Mouse (Mus musculus): Measurements from ENCODE around the gene Hnrnpa2b1. TPM values are rescaled to one million over a fixed set of nuclear protein-coding genes. Genes with fewer than 3 reads are reported as not detected.

The Hnrnpa2b1 gene
- polyA plus RNA-seq (2016; fragmentation: Nextera tagmentation; extraction: Ambion mirVana) = 2,291 and 2,602 TPM in 2 replicates

DNA sequence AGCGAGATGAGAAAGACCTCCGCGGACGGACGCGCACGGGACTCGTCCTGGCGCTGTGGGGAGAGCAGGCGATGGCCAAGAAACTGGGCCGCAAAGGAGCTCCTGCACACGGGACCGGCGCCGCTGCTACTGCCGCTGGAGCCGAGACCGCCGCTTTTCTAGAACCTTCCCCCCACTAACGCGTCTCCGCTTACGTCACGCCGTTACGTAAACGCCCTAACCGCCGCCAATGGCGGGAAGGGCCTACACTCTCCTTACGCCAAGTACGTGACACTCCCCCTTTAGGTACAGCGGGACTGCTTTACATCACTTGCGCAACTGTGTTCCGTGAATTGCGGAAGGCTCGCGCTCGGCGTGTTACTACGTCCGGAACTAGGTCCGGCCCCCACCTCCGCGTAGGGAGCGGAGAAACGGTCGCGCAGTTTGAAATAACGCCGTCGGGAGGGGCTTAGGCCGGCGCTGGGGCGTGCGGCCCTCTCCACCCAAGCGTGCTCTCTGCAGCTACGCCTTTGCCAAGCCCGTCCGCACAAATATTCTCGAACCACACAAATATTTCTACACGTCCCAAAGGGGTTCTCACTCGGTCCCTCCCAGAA is at the start of gene Hnrnpa2b1:
TSS of gene Hnrnpa2b1 (minus strand) at position 180 of the 596 bp plus-strand sequence.
- Histone ChIP-seq H3K27ac (peak within 1 kb of the TSS; percentile 100), H3K4me3 (replicated peaks) (peak within 1 kb of the TSS; percentile 93), H3K4me1 (replicated peaks) (peaks cover 30% of the 10 kb centered on the region), H3K4me2 (peak within 1 kb of the TSS; percentile 74), H3K36me3 (peaks cover 52% of the 10 kb centered on the region), H3K27me3 (no peaks in the 10 kb centered on the region), H3K9me3 (no peaks in the 10 kb centered on the region), H3K9ac (replicated peaks) (peak within 1 kb of the TSS; percentile 100)
- WGBS = under 1% methylated on average over 63 of the region's 63 CpGs
- ATAC-seq (ENCODE audit: insufficient number of reproducible peaks, insufficient read depth, low FRiP score, low TSS enrichment, low read depth) = peak; percentile 94

DNA sequence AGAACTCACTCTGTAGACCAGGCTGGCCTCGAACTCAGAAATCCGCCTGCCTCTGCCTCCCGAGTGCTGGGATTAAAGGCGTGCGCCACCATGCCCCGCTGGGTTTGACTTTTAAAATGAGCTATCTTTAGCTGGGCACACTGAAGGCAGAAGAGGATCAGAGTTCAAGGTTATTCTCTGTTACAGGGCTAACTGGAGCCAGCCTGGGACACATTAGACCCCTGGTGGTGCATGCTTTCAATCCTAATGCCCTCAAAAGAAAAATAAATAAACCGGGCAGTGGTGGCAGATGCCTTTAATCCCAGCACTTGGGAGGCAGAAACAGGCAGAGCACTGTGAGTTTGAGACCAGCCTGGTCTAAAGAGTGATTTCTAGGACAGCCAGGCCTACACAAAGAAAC is 45.2 kb upstream of the Hnrnpa2b1 start:
- H3K27me3 ChIP-seq = no peaks in the 10 kb centered on the region
- no peak for ATAC-seq (ENCODE audit: insufficient number of reproducible peaks, insufficient read depth, low FRiP score, low TSS enrichment, low read depth)
- H3K36me3 ChIP-seq = no peaks in the 10 kb centered on the region
- no peak overlapping the region for H3K9ac ChIP-seq (replicated peaks)
- H3K27ac ChIP-seq = no peak overlapping the region
- H3K4me1 ChIP-seq (replicated peaks) = no peaks in the 10 kb centered on the region
- 86% methylated on average over 7 of the region's 7 CpGs for WGBS
- peaks cover 4% of the 10 kb centered on the region; the same call in 1 of the 2 replicates for H3K9me3 ChIP-seq
- no peak overlapping the region for H3K4me3 ChIP-seq (replicated peaks)
- no peak overlapping the region for H3K4me2 ChIP-seq

DNA sequence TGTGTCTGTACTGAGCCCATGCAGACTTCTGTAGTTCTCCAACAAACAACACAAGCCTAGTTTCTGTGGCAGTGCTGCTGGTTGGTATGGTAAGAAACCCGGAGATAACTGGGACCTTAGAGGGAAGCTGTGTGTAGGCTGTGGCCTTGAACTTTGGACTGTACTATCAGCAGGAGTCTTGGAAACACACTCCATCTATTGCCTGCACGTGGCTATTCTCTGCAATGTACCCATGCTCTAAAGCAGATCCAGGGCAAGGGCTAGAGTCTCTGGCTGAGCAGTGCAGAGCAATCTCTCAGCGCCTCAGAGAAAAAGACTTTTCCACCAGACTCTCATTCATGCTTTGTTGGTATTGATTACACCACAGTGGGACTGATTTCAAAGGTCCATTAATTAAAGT is 44.1 kb upstream of the Hnrnpa2b1 start:
- ATAC-seq (ENCODE audit: insufficient number of reproducible peaks, insufficient read depth, low FRiP score, low TSS enrichment, low read depth) = no peak
- Histone ChIP-seq H3K27me3 (no peaks in the 10 kb centered on the region), H3K4me2 (no peak overlapping the region), H3K4me1 (replicated peaks) (peaks cover 10% of the 10 kb centered on the region; the same call in 1 of the 2 replicates), H3K4me3 (replicated peaks) (no peak overlapping the region), H3K36me3 (no peaks in the 10 kb centered on the region), H3K9ac (replicated peaks) (no peak overlapping the region), H3K9me3 (peaks cover 4% of the 10 kb centered on the region; the same call in 1 of the 2 replicates), H3K27ac (no peak overlapping the region)
- WGBS = 86% methylated on average over 3 of the region's 3 CpGs

DNA sequence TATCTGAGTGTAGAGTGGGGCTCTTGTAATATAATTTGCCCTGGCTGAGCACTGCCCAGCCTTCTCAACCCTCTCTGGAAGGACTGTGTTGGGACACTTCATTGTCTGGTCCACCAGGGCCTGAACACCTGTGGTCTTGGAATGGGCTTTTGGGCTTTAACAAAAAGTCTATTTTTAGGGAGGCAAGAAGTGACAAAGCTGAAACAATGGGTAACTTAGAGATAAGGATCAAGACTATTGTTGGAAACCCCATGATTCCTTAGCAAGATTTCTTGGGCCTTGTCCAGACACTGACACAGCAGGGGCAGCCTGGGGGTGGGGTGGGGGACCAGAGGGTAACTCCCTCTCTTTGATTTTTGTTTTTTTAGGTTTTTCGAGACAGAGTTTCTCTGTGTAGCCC is 41.3 kb upstream of the Hnrnpa2b1 start:
- 76% methylated on average over 1 of the region's 1 CpGs for WGBS
- H3K27ac ChIP-seq = no peak overlapping the region
- no peak overlapping the region for H3K4me3 ChIP-seq (replicated peaks)
- peaks cover 23% of the 10 kb centered on the region; the same call in 1 of the 2 replicates for H3K4me1 ChIP-seq (replicated peaks)
- H3K27me3 ChIP-seq = no peaks in the 10 kb centered on the region
- no peak overlapping the region for H3K4me2 ChIP-seq
- no peaks in the 10 kb centered on the region for H3K36me3 ChIP-seq
- no peaks in the 10 kb centered on the region for H3K9me3 ChIP-seq
- no peak overlapping the region for H3K9ac ChIP-seq (replicated peaks)
- ATAC-seq (ENCODE audit: insufficient number of reproducible peaks, insufficient read depth, low FRiP score, low TSS enrichment, low read depth) = no peak

DNA sequence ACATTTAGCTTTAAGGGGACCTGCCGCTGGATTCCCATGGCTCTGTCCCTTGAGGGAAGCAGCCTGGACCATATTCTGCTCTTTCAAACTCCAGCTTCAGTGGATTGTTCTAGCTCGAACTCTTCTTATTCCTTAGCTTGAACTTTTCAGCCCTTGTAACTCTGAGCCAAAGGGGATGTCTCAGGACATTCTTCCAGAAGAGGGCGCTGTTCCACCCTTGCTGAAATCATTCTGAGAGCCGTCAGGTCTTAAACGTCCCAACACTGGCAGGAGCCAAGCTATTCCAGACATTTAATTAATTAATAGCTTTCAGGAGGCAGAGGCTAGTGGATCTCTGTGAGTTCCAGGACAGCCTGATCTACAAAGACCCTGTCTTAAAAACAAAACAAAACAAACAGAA is 40.4 kb upstream of the Hnrnpa2b1 start:
- Histone ChIP-seq H3K9me3 (no peaks in the 10 kb centered on the region), H3K27me3 (no peaks in the 10 kb centered on the region), H3K36me3 (no peaks in the 10 kb centered on the region), H3K4me2 (no peak overlapping the region), H3K4me3 (replicated peaks) (no peak overlapping the region), H3K4me1 (replicated peaks) (peaks cover 23% of the 10 kb centered on the region; the same call in 1 of the 2 replicates), H3K27ac (no peak overlapping the region), H3K9ac (replicated peaks) (no peak overlapping the region)
- 31% methylated on average over 5 of the region's 5 CpGs for WGBS
- no peak for ATAC-seq (ENCODE audit: insufficient number of reproducible peaks, insufficient read depth, low FRiP score, low TSS enrichment, low read depth)

DNA sequence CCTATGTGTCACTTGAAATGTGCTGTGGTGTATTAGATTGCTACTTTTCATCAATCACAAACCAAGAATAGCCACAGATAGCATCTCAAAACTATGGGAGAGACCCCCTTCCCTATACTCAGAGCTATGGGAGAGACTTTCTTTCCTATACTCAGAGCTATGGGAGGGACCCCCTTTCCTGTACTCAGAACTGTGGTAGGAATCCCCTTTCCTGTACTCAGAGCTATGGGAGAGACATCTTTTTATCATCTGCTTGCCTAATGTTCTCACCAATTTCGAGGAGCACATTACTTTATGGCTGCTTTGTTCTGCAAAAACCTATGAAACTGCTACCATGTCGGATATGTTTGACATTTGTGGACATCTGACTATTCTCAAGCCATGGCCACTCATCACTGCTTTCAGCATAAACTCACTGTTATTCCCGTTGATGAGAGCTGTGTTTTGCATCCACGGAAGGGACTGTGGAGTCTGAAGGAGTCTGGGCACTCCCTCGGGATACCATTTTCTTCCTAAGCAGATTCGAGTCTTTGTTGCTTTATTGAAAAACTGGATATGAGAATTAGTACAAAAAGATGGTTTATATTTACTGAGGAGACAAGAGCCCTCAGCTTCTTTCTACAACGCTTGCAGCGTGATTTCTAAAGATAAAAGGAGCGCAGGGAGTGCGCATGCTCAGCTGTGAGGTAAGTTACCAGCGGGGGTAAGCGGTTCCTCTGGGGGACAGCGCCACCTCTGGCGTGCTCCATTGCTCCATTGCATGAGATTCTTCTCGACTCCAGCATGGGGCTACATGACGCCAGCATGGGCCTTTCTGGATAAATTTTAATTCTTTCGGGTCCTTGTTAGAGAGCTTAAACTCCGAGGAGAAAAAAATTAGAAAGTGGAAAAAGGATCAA is 39.3 kb upstream of the Hnrnpa2b1 start:
- Histone ChIP-seq H3K27ac (no peak overlapping the region; the same call in 1 of the 2 replicates), H3K27me3 (no peaks in the 10 kb centered on the region), H3K4me3 (replicated peaks) (peak overlapping the region; percentile 31), H3K9me3 (no peaks in the 10 kb centered on the region), H3K9ac (replicated peaks) (no peak overlapping the region), H3K36me3 (no peaks in the 10 kb centered on the region), H3K4me2 (peak overlapping the region; percentile 54), H3K4me1 (replicated peaks) (peaks cover 23% of the 10 kb centered on the region; the same call in 1 of the 2 replicates)
- ATAC-seq (ENCODE audit: insufficient number of reproducible peaks, insufficient read depth, low FRiP score, low TSS enrichment, low read depth) = no peak
- WGBS = 26% methylated on average over 18 of the region's 18 CpGs

DNA sequence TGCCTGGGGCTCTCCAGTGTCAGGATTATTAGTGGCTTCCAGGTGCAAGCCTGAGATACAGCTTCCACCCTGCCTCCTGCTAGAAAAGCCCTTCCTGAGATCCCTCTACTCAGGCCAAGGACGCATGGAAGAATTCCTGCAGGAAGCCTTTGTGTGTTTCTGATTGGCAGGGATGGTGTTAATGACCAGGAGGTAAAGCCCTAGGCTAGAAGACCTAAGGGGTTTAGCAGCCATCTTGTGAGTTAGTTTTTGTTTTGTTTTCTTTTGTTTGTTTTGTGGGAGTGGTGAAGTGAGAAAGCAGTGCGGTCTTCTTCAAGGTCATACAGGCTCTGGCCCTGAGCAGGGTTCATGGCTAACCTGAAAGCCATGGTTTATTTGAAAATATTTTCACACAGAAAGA is 37.9 kb upstream of the Hnrnpa2b1 start:
- WGBS = 57% methylated on average over 2 of the region's 2 CpGs
- Histone ChIP-seq H3K4me3 (replicated peaks) (no peak overlapping the region), H3K9me3 (no peaks in the 10 kb centered on the region), H3K27me3 (no peaks in the 10 kb centered on the region), H3K4me2 (no peak overlapping the region), H3K9ac (replicated peaks) (no peak overlapping the region), H3K27ac (peak overlapping the region; percentile 5; the same call in 1 of the 2 replicates), H3K4me1 (replicated peaks) (peaks cover 23% of the 10 kb centered on the region; the same call in 1 of the 2 replicates), H3K36me3 (no peaks in the 10 kb centered on the region)
- ATAC-seq (ENCODE audit: insufficient number of reproducible peaks, insufficient read depth, low FRiP score, low TSS enrichment, low read depth) = no peak

DNA sequence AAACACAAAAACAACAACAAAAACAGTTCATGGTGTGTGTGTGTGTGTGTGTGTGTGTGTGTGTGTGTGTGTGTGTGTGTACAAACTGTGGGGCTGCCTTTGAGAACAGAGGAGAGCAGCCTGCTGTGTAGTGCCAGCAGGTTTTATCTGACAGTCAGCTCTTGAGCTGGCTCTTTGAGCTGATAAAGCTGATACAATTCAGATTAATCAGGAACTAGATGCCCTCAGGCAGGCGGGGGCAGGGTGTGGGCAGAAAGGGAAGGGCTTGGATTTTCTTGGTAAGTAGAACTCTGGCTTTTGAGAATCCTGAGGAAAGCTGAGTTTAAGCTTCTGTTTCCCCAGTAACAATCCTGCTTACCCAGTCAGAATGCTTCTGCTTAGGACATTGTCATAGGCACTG is 36.0 kb upstream of the Hnrnpa2b1 start:
- H3K36me3 ChIP-seq = no peaks in the 10 kb centered on the region
- H3K9me3 ChIP-seq = no peaks in the 10 kb centered on the region
- H3K27ac ChIP-seq = no peak overlapping the region
- 74% methylated on average over 1 of the region's 1 CpGs for WGBS
- H3K27me3 ChIP-seq = no peaks in the 10 kb centered on the region
- H3K4me1 ChIP-seq (replicated peaks) = peaks cover 23% of the 10 kb centered on the region; the same call in 1 of the 2 replicates
- ATAC-seq (ENCODE audit: insufficient number of reproducible peaks, insufficient read depth, low FRiP score, low TSS enrichment, low read depth) = no peak
- no peak overlapping the region for H3K4me3 ChIP-seq (replicated peaks)
- H3K9ac ChIP-seq (replicated peaks) = no peak overlapping the region
- H3K4me2 ChIP-seq = no peak overlapping the region

DNA sequence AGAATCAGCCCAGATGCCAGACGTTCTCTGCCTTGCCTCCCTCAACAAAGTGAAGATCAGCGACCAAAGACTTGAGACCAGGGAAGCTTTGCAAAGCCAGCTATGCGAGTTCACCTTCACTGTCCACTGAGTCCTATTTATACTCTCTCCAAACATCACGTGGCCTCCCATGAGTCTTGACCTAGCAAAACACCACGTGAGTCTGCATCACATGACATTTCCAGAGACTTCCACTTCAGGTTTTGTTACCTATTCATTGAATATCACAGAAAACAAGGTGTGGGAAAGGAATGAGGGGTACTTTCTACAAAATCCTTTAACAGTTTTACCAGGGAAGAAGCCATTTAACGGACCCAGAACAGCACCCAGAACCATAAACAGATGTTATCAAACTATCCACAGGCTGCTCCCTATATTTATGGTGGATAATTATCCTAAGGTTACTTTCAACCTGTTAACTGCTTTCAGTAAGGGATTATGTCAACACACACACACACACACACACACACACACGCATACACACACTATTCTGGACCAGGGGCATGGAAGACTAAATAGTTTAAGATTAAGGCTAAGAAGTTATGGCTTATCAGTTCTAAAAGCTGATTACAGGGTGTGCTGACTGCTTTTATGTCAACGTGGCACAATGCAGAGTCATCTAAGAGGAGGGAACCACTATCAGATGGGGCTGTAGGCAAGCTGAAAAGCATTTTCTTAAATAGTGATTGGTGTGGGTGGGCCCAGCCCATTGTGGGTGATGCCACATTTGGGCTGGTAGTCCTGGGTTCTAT is 27.8 kb upstream of the Hnrnpa2b1 start:
- no peaks in the 10 kb centered on the region for H3K36me3 ChIP-seq
- H3K9me3 ChIP-seq = no peaks in the 10 kb centered on the region
- H3K27ac ChIP-seq = no peak overlapping the region
- ATAC-seq (ENCODE audit: insufficient number of reproducible peaks, insufficient read depth, low FRiP score, low TSS enrichment, low read depth) = no peak
- H3K27me3 ChIP-seq = no peaks in the 10 kb centered on the region
- no peak overlapping the region for H3K4me2 ChIP-seq
- no peak overlapping the region for H3K9ac ChIP-seq (replicated peaks)
- no peaks in the 10 kb centered on the region for H3K4me1 ChIP-seq (replicated peaks)
- 61% methylated on average over 8 of the region's 8 CpGs for WGBS
- H3K4me3 ChIP-seq (replicated peaks) = no peak overlapping the region

DNA sequence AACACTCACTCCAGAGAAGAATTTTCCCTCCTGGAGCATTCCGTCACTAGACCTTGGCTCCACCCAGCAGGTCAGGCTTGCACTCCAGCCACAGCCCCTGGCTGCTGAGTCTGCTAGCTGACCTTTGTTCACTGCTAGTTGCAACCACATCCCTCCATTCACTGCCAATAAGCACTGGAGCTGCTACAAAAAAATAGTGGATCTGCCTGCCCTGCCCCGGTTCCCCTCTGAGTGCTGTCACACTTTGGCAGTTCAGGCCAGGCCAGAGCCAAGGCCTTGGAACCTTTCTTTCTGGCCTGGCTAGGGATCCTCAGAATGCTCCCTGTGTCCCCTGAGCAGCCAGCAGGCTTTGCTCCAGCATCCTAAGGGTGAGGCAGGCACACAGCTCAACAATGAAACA is 20.1 kb upstream of the Hnrnpa2b1 start:
- Histone ChIP-seq H3K36me3 (no peaks in the 10 kb centered on the region), H3K9ac (replicated peaks) (no peak overlapping the region), H3K27ac (peak overlapping the region; percentile 68), H3K4me3 (replicated peaks) (no peak overlapping the region), H3K27me3 (no peaks in the 10 kb centered on the region), H3K9me3 (peaks cover 10% of the 10 kb centered on the region; the same call in 1 of the 2 replicates), H3K4me2 (no peak overlapping the region), H3K4me1 (replicated peaks) (peaks cover 9% of the 10 kb centered on the region; the same call in 1 of the 2 replicates)
- WGBS = 40% methylated on average over 2 of the region's 2 CpGs
- no peak for ATAC-seq (ENCODE audit: insufficient number of reproducible peaks, insufficient read depth, low FRiP score, low TSS enrichment, low read depth)

DNA sequence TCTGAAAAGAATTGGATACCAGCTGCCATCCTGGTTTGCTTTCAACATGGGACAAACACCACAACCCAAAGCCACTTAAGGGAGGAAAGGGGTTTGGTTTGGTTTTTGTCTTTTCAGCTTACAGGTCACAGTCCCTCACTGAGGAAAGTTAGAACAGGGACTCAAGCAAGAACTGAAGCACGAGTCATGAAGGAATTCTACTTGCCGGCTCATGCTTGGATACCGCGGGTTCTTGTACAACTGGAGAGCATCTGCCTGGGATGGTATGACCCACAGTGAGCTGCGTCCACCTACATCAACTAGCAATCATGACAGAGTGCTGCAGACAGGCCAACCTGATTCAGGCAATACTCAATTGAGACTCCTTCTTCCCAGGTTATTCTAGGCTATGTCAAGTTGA is 17.0 kb upstream of the Hnrnpa2b1 start:
- Histone ChIP-seq H3K4me3 (replicated peaks) (no peak overlapping the region), H3K27ac (no peak overlapping the region), H3K27me3 (no peaks in the 10 kb centered on the region), H3K9me3 (peaks cover 8% of the 10 kb centered on the region; the same call in 1 of the 2 replicates), H3K4me2 (no peak overlapping the region), H3K4me1 (replicated peaks) (peaks cover 9% of the 10 kb centered on the region; the same call in 1 of the 2 replicates), H3K36me3 (peaks cover 17% of the 10 kb centered on the region), H3K9ac (replicated peaks) (no peak overlapping the region)
- ATAC-seq (ENCODE audit: insufficient number of reproducible peaks, insufficient read depth, low FRiP score, low TSS enrichment, low read depth) = no peak
- 94% methylated on average over 5 of the region's 5 CpGs for WGBS
